Mouse (Mus musculus) embryonic fibroblast, embryonic 13.5 days (primary cell): ENCODE results near the gene Trappc2l.

ENCODE experiments used
- CTCF ChIP-seq: IDR thresholded peaks from 2 replicates; pipeline ENCODE4 v1.5.1; 2011; ENCODE audit warnings: mild to moderate bottlenecking, control low read depth, low read length, moderate library complexity, borderline replicate concordance; ENCODE audit not compliant: insufficient read depth
- POLR2A ChIP-seq: IDR thresholded peaks from 2 replicates; pipeline ENCODE4 v1.6.1; 2011; ENCODE audit warnings: low read depth, mild to moderate bottlenecking, control low read depth, low read length, moderate library complexity

- TF ChIP-seq CTCF (peak; percentile 76; the same call in 1 of the 2 replicates), POLR2A (no peak)
These were observed 6.6 kb downstream of the Trappc2l start for GRCm38 (mm10) chr8:122617947-122618546.
